Mouse (Mus musculus) liver, adult 2 months (tissue): ENCODE measurements around the gene Rad9b.

ENCODE experiments used
- CTCF ChIP-seq: fragments of 200-500 bp; IDR thresholded peaks from 2 replicates; pipeline ENCODE4 v1.5.1; 2011; ENCODE audit warnings: low read depth, low read length, control low read depth
- POLR2A ChIP-seq: fragments of 200-500 bp; IDR thresholded peaks from 2 replicates; pipeline ENCODE4 v1.6.1; 2011; ENCODE audit warnings: low read length, control low read depth; ENCODE audit not compliant: insufficient read depth; ENCODE audit errors: extremely low read depth

DNA sequence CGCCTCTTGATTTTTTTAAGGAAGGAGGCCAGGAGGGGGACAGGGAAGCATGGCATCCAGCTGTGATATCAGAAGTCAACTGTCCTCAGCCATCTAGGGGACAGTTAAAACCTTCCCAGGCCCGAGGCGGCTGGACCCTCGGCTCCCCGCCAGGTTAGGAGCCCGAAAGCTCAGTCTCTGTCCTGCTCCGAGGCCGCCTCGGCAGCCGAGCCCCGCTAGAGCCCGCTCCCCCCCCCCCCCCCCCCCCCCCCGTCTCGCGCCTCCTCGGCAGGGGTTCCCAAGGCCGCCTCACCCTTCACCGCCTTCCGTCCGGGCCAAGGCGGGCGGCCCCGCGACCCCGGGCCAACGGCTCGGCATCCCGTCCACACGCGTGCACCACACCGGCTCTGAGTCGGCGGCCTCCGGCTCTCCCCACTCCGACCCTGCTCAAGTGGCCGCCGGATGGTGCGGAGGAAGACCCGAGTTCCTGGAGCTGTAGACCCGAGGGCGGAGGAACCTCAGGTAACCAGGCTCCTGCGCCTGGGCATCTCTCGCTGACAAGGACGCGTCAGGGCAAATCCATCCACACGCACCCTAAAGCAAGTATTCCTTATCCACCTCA, 17.7 kb upstream of the Rad9b start, which contains the start of gene Gpn3:
- TF ChIP-seq CTCF (no peak), POLR2A (no peak)
